Mouse (Mus musculus) bone marrow, adult 2 months (tissue): ENCODE results near the gene Gm28036.

Source experiments
- CTCF ChIP-seq: fragments of 200-500 bp; IDR thresholded peaks from 2 replicates; pipeline ENCODE4 v1.5.1; 2011; ENCODE audit warnings: low read length, control low read depth; ENCODE audit not compliant: control insufficient read depth, insufficient read depth
- POLR2A ChIP-seq: fragments of 200-500 bp; IDR thresholded peaks from 2 replicates; pipeline ENCODE4 v1.6.1; 2011; ENCODE audit warnings: low read depth, mild to moderate bottlenecking, control low read depth, low read length, borderline replicate concordance; ENCODE audit not compliant: control insufficient read depth

DNA sequence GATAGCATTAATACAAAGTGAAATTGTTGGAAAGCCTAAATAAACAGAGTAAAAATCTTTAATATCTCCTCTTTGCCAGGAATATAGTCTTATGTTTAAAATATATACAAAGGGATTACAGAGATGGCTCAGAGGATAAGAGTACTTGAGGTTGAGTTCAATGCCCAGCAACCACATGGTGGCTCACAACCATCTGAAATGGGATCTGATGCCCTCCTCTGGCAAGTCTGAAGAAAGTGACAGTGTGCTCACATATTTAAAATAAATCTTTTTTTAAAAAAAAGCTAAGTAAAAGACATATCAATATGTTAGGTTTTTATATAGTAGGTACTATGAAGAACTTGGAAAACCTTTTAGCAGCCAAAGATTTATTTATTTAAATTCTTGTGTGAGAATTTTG is 24.6 kb upstream of the Gm28036 start:
- no peak for TF ChIP-seq CTCF
- TF ChIP-seq POLR2A, result no peak
